8 mouse cellular contexts compared by ENCODE assay signal in genomic region chr16:57231089-57231936, GRCm38 (mm10). TPM values are rescaled to one million over a fixed set of nuclear protein-coding genes. Genes with fewer than 3 reads are reported as not detected.
DNase-seq lines count a peak whose midpoint lies in the region; ATAC-seq and TF ChIP-seq lines count a peak whose summit lies in the region.

TSS of gene Tbc1d23 (minus strand) at chr16:57231504.

- ATAC-seq in kidney, embryonic 14.5 days (ENCODE audit: low FRiP score, low TSS enrichment) = peak; percentile 99
- ATAC-seq in limb, embryonic 15.5 days (ENCODE audit: insufficient number of reproducible peaks, low FRiP score, low TSS enrichment, low read depth) = peak; percentile 98

- H3K4me3 ChIP-seq in bone marrow macrophage, adult 2 months (ENCODE audit: insufficient read depth, low read length) = peak within 1 kb of the TSS; percentile 86
- peak within 1 kb of the TSS; percentile 94 for H3K4me3 ChIP-seq in embryonic fibroblast, embryonic 13.5 days (ENCODE audit: insufficient read depth, low read length)
- peak within 1 kb of the TSS; percentile 96 for H3K4me3 ChIP-seq in kidney, embryonic 14.5 days (ENCODE audit: low read length)
- H3K4me3 ChIP-seq in limb, embryonic 15.5 days = peak within 1 kb of the TSS; percentile 96

- no peaks in the 10 kb centered on the region for H3K36me3 ChIP-seq in kidney, embryonic 14.5 days (ENCODE audit: control insufficient read depth, insufficient read depth, low read length)
- H3K36me3 ChIP-seq in limb, embryonic 15.5 days = no peaks in the 10 kb centered on the region

- peak within 1 kb of the TSS; percentile 61 for H3K4me2 ChIP-seq in kidney, embryonic 14.5 days (replicated peaks; ENCODE audit: low read depth, low read length)
- H3K4me2 ChIP-seq in limb, embryonic 15.5 days = peak within 1 kb of the TSS; percentile 58

- no peak for TF ChIP-seq CTCF in bone marrow macrophage, adult 2 months (IDR thresholded peaks at IDR 0.05; ENCODE audit: low read depth, low read length)
- TF ChIP-seq CTCF in embryonic fibroblast, embryonic 13.5 days (IDR thresholded peaks at IDR 0.05; ENCODE audit: borderline replicate concordance, insufficient read depth, low read length) = no peak

- peak within 1 kb of the TSS; percentile 82 for H3K27ac ChIP-seq in bone marrow macrophage, adult 2 months (ENCODE audit: insufficient read depth, low read depth, low read length)
- 0 out of 2 replicates have a peak within 1 kb of the TSS, but pooled peaks have one; percentile 5 for H3K27ac ChIP-seq in embryonic fibroblast, embryonic 13.5 days (ENCODE audit: insufficient read depth, low read length)
- peak within 1 kb of the TSS; percentile 59 for H3K27ac ChIP-seq in kidney, embryonic 14.5 days (ENCODE audit: low read depth, low read length)
- H3K27ac ChIP-seq in limb, embryonic 15.5 days = peak within 1 kb of the TSS; percentile 83

- peaks cover 24% of the 10 kb centered on the region for H3K4me1 ChIP-seq in bone marrow macrophage, adult 2 months (ENCODE audit: control insufficient read depth, insufficient read depth, low read length)
- peaks cover 8% of the 10 kb centered on the region for H3K4me1 ChIP-seq in embryonic fibroblast, embryonic 13.5 days (ENCODE audit: control insufficient read depth, insufficient read depth, low read length)
- peaks cover 8% of the 10 kb centered on the region; the same call in 1 of the 2 replicates for H3K4me1 ChIP-seq in kidney, embryonic 14.5 days (ENCODE audit: control insufficient read depth, insufficient read depth, low read length)
- peaks cover 10% of the 10 kb centered on the region for H3K4me1 ChIP-seq in limb, embryonic 15.5 days

- no peak for TF ChIP-seq POLR2A in bone marrow macrophage, adult 2 months (IDR thresholded peaks at IDR 0.05; ENCODE audit: borderline replicate concordance, low read depth, low read length)
- peak; percentile 87 for TF ChIP-seq POLR2A in embryonic fibroblast, embryonic 13.5 days (IDR thresholded peaks at IDR 0.05; ENCODE audit: low read depth, low read length)

- H3K9ac ChIP-seq in kidney, embryonic 14.5 days (ENCODE audit: low read depth, low read length) = peak within 1 kb of the TSS; percentile 86
- peak within 1 kb of the TSS; percentile 80 for H3K9ac ChIP-seq in limb, embryonic 15.5 days

- under 1% methylated on average over 41 of the region's 42 CpGs for WGBS in kidney, embryonic 14.5 days
- WGBS in limb, embryonic 15.5 days = under 1% methylated on average over 42 of the region's 42 CpGs

- DNase-seq in A20 (ENCODE audit: low read depth, low spot score) = peak; percentile 93
- peak; percentile 97 to 98 for DNase-seq in heart, adult 9 months (ENCODE audit: low spot score in 2 of 2)
- DNase-seq in monocyte, adult 2 months (ENCODE audit: low read depth in 1 of 2, low spot score in 2 of 2) = peak; percentile 91 to 93
- peak; percentile 94 to 97 for DNase-seq in spleen, postnatal 36 days (ENCODE audit: low spot score in 2 of 2)

- no peaks in the 10 kb centered on the region for H3K9me3 ChIP-seq in kidney, embryonic 14.5 days (ENCODE audit: control insufficient read depth, low read length)
- H3K9me3 ChIP-seq in limb, embryonic 15.5 days = no peaks in the 10 kb centered on the region

- H3K27me3 ChIP-seq in kidney, embryonic 14.5 days (ENCODE audit: control insufficient read depth, insufficient read depth, low read length) = no peaks in the 10 kb centered on the region
- H3K27me3 ChIP-seq in limb, embryonic 15.5 days = no peaks in the 10 kb centered on the region

RNA-seq across cellular contexts. Expression of gene Tbc1d23, which starts in this region (rescaled TPM):
- 83.3 and 91.7 TPM in 2 replicates for polyA plus RNA-seq in bone marrow macrophage, adult 2 months (2012; ENCODE audit: insufficient read depth, insufficient read length, missing spikeins)
- polyA plus RNA-seq in embryonic fibroblast, embryonic 13.5 days (2011; ENCODE audit: insufficient read length, low read depth, missing spikeins) = 47.6 and 52.5 TPM in 2 replicates
- polyA plus RNA-seq in kidney, embryonic 14.5 days (2014; fragmentation: Nextera tagmentation; extraction: Ambion mirVana) = 28.1 and 31.2 TPM in 2 replicates
- 34.6 and 36.3 TPM in 2 replicates for polyA plus RNA-seq in limb, embryonic 15.5 days (2015; fragmentation: Nextera tagmentation; extraction: Ambion mirVana)

Comparison
In these comparisons a context has a peak if more than half of its experiments do, and no peak if none do; other contexts are left out.
1. Peak in every context shown above with its lines: DNase-seq, ATAC-seq, H3K4me3 ChIP-seq and H3K27ac ChIP-seq.
2. H3K27ac ChIP-seq: peak in every context shown above with its lines; median percentile 83 in limb, embryonic 15.5 days; 82 in bone marrow macrophage, adult 2 months; 59 in kidney, embryonic 14.5 days; 5 in embryonic fibroblast, embryonic 13.5 days.